Mouse (Mus musculus): ENCODE measurements around the gene D930020B18Rik. TPM values are rescaled to one million over a fixed set of nuclear protein-coding genes. Genes with fewer than 3 reads are reported as not detected.

The D930020B18Rik gene
- polyA plus RNA-seq (2015; fragmentation: Illumina TruSeq; extraction: RNeasy Lipid Tissue Mini Kit (QIAGEN cat#74804); ENCODE audit: low read depth, low replicate concordance), result 0.36 TPM

DNA sequence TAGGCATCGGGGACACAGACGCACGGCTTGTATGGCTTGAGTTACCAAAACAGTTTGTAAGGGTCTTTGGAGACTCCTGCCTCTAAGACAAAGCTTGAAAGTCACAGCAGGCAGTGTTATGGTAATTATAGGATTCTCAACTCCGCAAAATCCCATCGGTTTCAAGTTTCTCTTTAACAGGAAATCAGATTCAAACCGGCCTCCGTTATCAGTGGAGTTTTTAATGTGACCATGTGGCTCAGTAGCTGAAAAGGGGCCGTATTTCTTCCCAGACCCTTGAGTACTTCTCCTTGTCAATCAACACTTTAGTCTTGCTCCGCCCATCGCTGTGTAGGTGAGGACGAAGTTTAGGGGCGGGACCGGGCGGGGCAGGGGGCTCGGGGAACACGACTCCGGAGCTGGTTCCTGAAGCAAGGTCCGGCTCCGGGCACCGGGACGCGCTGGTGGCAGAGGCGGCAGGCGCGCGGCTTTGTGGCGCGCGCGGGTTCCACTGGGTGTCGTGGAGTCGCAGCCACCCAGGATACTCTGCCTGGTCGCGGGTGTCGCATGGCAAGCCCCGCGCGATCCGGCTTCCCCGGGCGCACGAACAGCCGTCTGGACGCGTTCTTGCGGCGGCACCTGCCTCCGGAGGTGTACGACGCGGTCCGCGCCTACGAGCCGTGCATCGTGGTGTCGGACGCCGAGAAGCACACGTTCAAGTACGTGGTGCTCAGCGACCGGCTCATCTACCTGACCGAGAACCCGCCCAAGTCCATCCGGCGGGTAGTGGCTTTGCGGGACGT lies at the start of gene D930020B18Rik:
TSS of gene D930020B18Rik (plus strand) at position 317 of the 782 bp plus-strand sequence.

DNA sequence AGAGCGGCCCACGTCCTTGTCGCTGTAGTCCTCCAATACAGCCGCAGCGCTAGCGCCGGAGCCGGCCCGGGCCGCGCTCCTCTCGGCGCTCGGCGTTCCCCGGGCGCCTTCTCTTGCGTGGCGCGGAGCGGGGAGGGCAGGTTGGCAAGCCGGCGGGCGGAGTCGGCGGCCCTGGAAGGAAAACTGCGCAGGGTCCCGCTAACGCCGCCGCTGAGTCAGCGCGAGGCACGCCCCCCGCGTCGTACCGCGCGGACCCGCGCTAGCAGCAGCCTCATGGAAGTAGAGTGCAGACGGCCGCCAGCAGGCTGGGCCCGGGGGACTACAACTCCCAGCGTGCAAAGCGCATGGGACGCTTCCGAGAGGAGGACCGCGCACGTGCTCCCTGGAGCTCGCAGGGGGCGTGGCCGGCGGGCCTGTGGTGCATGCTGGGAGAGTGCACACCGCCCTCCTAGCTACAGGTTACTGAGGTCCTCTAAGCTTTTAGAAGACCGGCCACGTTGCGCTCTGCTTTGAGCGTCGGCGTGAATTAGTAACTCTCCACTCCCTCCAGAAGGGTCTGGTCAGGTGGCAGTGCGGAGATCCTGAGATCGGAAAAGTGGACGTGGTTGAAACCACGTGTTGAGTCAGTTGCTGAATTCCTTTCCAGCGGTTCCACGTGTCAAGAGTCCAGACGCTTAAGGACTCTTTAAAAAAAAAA lies 15.1 kb upstream of the D930020B18Rik start, which contains the start of gene Xpot:
TSS of gene Xpot (minus strand) at position 147 of the 697 bp plus-strand sequence.

DNA sequence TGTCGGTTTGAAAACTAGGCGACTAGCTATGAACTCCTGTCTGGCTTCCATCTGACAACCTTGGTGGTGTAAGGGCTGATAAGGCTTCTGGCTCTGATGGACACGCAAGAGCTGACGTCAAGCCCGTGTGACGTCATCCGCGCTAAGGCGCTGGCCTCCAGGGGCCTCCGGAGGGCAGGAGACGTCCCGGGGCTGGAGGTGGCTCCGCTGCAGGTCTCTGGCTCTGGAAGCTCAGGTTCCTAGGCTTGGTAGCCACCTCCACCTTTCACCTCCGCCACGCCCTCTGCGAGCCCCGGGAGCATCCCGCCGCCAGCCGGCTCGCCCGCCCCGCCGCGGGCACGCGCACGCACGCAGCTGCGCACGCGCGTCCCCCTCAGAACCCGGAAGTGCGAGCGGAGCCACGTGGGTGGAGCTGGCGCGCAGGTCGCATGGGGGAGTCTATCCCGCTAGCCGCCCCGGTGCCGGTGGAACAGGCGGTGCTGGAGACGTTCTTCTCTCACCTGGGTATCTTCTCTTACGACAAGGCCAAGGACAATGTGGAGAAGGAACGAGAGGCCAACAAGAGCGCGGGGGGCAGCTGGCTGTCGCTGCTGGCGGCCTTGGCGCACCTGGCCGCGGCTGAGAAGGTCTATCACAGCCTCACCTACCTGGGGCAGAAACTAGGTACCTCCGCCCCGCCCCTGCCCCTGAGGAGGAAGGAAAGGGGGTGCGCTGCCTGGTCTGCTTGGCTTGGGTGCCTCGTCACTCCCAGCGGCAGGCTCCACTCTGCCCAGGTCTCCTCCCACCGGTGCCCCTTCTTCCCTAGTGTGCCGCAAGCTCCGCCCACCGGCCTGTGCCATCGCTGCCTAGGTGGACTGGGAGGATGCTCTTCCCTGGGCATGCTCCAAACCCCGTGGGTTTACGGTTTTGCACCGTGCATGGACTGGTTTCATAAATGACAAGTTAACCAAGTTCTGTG lies 98.4 kb downstream of the D930020B18Rik start, which contains the start of gene BC048403:
TSS of gene BC048403 (plus strand) at position 390 of the 958 bp plus-strand sequence.

Other genes starting within 250 kb of the D930020B18Rik start
- gene Rassf3, start 165.2 kb upstream of the D930020B18Rik start, polyA plus RNA-seq (2015; fragmentation: Illumina TruSeq; extraction: RNeasy Lipid Tissue Mini Kit (QIAGEN cat#74804); ENCODE audit: low read depth, low replicate concordance), result 36.0 TPM
- gene Tbk1, start 54.8 kb upstream of the D930020B18Rik start, polyA plus RNA-seq (2015; fragmentation: Illumina TruSeq; extraction: RNeasy Lipid Tissue Mini Kit (QIAGEN cat#74804); ENCODE audit: low read depth, low replicate concordance), result 49.1 TPM
- 53.6 TPM for gene Xpot, start 15.3 kb upstream of the D930020B18Rik start, polyA plus RNA-seq (2015; fragmentation: Illumina TruSeq; extraction: RNeasy Lipid Tissue Mini Kit (QIAGEN cat#74804); ENCODE audit: low read depth, low replicate concordance)
- 9.3 TPM for gene BC048403, start 98.3 kb downstream of the D930020B18Rik start, polyA plus RNA-seq (2015; fragmentation: Illumina TruSeq; extraction: RNeasy Lipid Tissue Mini Kit (QIAGEN cat#74804); ENCODE audit: low read depth, low replicate concordance)